Mouse (Mus musculus): ENCODE measurements around the gene Nat8.
A peak's percentile ranks its signal among the peaks of the same experiment; 100 is the strongest.
"Not testable (repeated sequence)": the region's sequence is repeated elsewhere in the genome, so short reads cannot be mapped to it uniquely, and the experiment has no call there.

The Nat8 gene

GRCm38 (mm10) chr6:85835104-85835503 lies 3.2 kb upstream of the Nat8 start:
- DNase-seq = not testable (repeated sequence)

- DNase-seq = not testable (repeated sequence)
These were observed 2.7 kb upstream of the Nat8 start for GRCm38 (mm10) chr6:85834504-85835100.

- no peak for DNase-seq
These were observed 2.4 kb downstream of the Nat8 start for GRCm38 (mm10) chr6:85829462-85829861.

- no peak for DNase-seq
These were observed 6.0 kb downstream of the Nat8 start for GRCm38 (mm10) chr6:85825886-85826285.

GRCm38 (mm10) chr6:85823382-85824090 lies 8.3 kb downstream of the Nat8 start:
- no peak for DNase-seq

GRCm38 (mm10) chr6:85822286-85822685 lies 9.6 kb downstream of the Nat8 start:
- DNase-seq = no peak

- no peak for DNase-seq
These were observed 11.0 kb downstream of the Nat8 start, which contains the start of the genes Nat8f6 and Nat8f5 for GRCm38 (mm10) chr6:85820837-85821236. Nat8f6 (minus strand) TSS chr6:85820954. Nat8f5 (minus strand) TSS chr6:85820972.

GRCm38 (mm10) chr6:85818338-85818737 lies 13.5 kb downstream of the Nat8 start:
- DNase-seq = no peak

GRCm38 (mm10) chr6:85813339-85813738 lies 18.5 kb downstream of the Nat8 start:
- no peak for DNase-seq

GRCm38 (mm10) chr6:85810942-85811537 lies 20.8 kb downstream of the Nat8 start:
- DNase-seq = peak in 1 of 2 experiments; percentile 21

GRCm38 (mm10) chr6:85810514-85810913 lies 21.4 kb downstream of the Nat8 start:
- not testable (repeated sequence) for DNase-seq

GRCm38 (mm10) chr6:85809784-85810183 lies 22.1 kb downstream of the Nat8 start:
- not testable (repeated sequence) for DNase-seq

GRCm38 (mm10) chr6:85803180-85803579 lies 28.7 kb downstream of the Nat8 start:
- DNase-seq = not testable (repeated sequence)
